Mouse (Mus musculus) thymus, adult 2 months (tissue): Measurements from ENCODE around the gene Zfhx3.

Experiments used
- CTCF ChIP-seq: fragments of 200-500 bp; IDR thresholded peaks from 2 replicates; pipeline ENCODE4 v1.5.1; 2012; ENCODE audit warnings: mild to moderate bottlenecking, control low read depth, low read length, moderate library complexity, borderline replicate concordance; ENCODE audit not compliant: control insufficient read depth, poor library complexity, insufficient read depth; ENCODE audit errors: extremely low read depth
- POLR2A ChIP-seq: fragments of 200-500 bp; IDR thresholded peaks from 2 replicates; pipeline ENCODE4 v1.6.1; 2012; ENCODE audit warnings: mild to moderate bottlenecking, low read length, control low read depth, moderate library complexity; ENCODE audit not compliant: control insufficient read depth, poor library complexity, insufficient read depth; ENCODE audit errors: extremely low read depth

GRCm38 (mm10) chr8:108709441-108709840, 767.0 kb downstream of the Zfhx3 start:
- no peak for TF ChIP-seq POLR2A
- no peak for TF ChIP-seq CTCF
